Mouse (Mus musculus): ENCODE measurements around the gene Iah1.
A peak's percentile ranks its signal among the peaks of the same experiment; 100 is the strongest.

Iah1 gene

GRCm38 (mm10) chr12:21369087-21369410, 52.9 kb downstream of the Iah1 start:
- no peak for DNase-seq (ENCODE audit: low read depth)

- peak; percentile 32 for DNase-seq (ENCODE audit: low read depth)
Measured at GRCm38 (mm10) chr12:21370035-21370611, 53.9 kb downstream of the Iah1 start.

- DNase-seq (ENCODE audit: low read depth) = peak; percentile 90
Measured at GRCm38 (mm10) chr12:21373100-21373819, 57.1 kb downstream of the Iah1 start, which contains the start of gene Adam17. Gene Adam17 (minus strand): TSS chr12:21373632.

Measured in fibroblast of lung, adult 2 months (primary cell).